Mouse (Mus musculus) olfactory bulb, adult 2 months (tissue): ENCODE measurements around the gene Fkbp10.

Source experiments
- CTCF ChIP-seq: fragments of 200-500 bp; IDR thresholded peaks from 2 replicates; pipeline ENCODE4 v1.5.1; 2012; ENCODE audit warnings: low read depth, mild to moderate bottlenecking, low read length, moderate library complexity; ENCODE audit not compliant: insufficient read depth
- POLR2A ChIP-seq: fragments of 200-500 bp; IDR thresholded peaks from 2 replicates; pipeline ENCODE4 v1.6.1; 2012; ENCODE audit warnings: mild to moderate bottlenecking, low read depth, low read length, moderate library complexity; ENCODE audit not compliant: insufficient read depth

DNA sequence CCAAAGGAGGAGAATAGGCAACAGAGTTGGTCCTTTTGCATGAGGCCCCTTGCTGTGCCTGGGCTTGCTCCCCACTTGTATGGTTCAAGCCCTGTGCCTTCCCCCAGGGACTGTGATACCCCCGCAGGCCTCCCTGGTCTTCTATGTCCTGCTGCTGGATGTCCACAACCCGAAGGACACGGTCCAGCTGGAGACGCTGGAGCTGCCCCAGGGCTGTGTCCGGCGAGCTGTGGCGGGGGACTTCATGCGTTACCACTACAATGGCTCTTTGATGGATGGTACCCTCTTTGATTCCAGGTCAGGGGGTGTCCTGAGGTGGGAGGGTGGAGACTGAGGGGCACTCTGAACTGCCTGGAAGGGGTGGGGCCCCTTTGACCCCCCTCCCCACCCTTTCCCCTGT is 6.0 kb downstream of the Fkbp10 start:
- no peak for TF ChIP-seq CTCF
- no peak for TF ChIP-seq POLR2A
